Mouse (Mus musculus): ENCODE measurements at regions not wholly inside any gene's neighbourhood (a gene's known extent, or its start where the extent isn't known, plus 50 kb on each side); places are given as distances from the start of the nearest gene placed in this dataset.

DNA sequence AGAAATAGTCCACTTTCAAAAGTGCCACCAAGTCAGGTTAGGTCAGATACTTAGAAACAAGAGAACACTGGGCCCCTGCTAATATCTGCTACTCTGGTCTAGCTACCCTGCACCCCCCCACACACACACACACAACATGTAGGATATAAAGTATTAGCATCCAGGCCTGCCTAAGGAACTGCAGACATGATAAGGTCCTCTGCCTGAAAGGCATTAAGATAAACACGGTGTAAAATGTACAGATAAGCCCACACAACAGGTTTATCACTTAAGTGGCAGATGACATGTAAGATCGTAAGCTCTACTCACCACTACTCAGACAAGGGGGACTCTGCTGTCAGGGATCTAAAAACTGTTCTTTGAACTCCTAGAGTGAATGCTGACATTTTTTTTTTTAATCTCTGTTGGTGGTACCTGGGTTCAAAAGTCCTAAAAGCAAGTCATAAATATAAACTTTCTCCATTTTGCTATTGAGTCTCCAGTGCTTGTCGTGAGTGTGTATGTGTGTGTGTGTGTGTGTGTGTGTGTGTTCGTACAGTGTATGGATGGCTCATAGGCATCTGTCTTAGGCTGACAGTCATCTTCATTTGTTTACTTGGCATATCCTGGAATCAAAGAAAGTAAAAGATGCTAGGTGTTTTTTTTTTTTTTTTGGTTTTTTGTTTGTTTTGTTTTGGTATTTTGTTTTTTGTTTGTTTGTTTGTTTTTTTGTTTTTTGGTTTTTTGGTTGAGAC lies 52.2 kb downstream of the Gm9817 start:
- Histone ChIP-seq H3K27ac (ENCODE audit: control insufficient read depth, insufficient read depth, low read depth, low read length) (no peak overlapping the region), H3K27me3 (ENCODE audit: control insufficient read depth, insufficient read depth, low read length) (no peaks in the 10 kb centered on the region), H3K4me3 (ENCODE audit: control insufficient read depth, low read depth, low read length) (no peak overlapping the region), H3K4me1 (ENCODE audit: control insufficient read depth, insufficient read depth, low read length) (no peaks in the 10 kb centered on the region), H3K36me3 (ENCODE audit: control insufficient read depth, insufficient read depth, low read length) (no peaks in the 10 kb centered on the region)
- no peak for TF ChIP-seq POLR2A (IDR thresholded peaks at IDR 0.05; ENCODE audit: control insufficient read depth, low read depth, low read length)
- TF ChIP-seq CTCF (IDR thresholded peaks at IDR 0.05; ENCODE audit: control insufficient read depth, insufficient read depth, insufficient replicate concordance, low read depth, low read length): no peak

DNA sequence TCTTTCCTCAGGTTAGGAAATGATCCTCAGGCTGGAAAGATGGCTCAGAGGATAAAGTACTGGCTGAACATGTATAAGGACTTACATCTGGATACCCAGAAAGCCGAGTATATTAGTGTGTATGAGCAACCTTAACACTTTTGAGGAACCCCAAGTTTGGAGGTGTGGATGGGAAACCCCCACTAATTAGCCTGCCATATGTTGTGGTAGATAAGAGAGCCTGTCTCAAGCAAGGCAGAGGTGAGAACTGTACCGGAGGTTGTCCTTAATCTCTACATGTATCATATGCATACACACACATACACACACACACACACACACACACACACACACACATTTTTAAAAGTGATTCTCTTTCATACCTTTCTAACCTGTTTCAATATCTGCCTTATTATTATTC lies 62.1 kb downstream of the Gm9817 start:
- Histone ChIP-seq H3K4me1 (ENCODE audit: control insufficient read depth, insufficient read depth, low read length) (no peaks in the 10 kb centered on the region), H3K4me3 (ENCODE audit: control insufficient read depth, low read depth, low read length) (no peak overlapping the region)
- TF ChIP-seq CTCF (IDR thresholded peaks at IDR 0.05; ENCODE audit: control insufficient read depth, insufficient read depth, insufficient replicate concordance, low read depth, low read length): no peak
- TF ChIP-seq POLR2A (IDR thresholded peaks at IDR 0.05; ENCODE audit: control insufficient read depth, low read depth, low read length): no peak

DNA sequence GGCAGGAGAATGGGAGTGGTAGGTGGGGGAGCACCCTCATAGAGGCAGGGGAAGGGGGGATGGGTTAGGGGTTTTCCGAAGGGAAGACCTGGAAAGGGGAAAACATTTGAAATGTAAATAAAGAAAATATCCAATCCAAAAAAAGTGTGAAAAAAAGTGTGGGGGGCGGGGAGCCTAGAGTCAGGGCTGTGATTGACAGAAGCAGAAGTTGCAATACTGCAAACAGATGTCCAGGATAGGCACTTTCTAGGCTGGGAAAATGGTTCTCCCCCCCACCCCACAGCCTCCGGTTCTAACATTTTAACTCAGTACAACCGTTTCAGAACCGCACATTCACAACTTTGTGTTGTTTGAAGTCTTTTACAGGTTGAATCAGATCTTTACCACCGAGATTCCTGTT lies 66.6 kb downstream of the Gm9817 start:
- no peaks in the 10 kb centered on the region for H3K27me3 ChIP-seq (ENCODE audit: control insufficient read depth, insufficient read depth, low read length)
- no peak for TF ChIP-seq POLR2A (IDR thresholded peaks at IDR 0.05; ENCODE audit: control insufficient read depth, low read depth, low read length)
- TF ChIP-seq CTCF (IDR thresholded peaks at IDR 0.05; ENCODE audit: control insufficient read depth, insufficient read depth, insufficient replicate concordance, low read depth, low read length): no peak
- H3K4me3 ChIP-seq (ENCODE audit: control insufficient read depth, low read depth, low read length): no peak overlapping the region
- no peaks in the 10 kb centered on the region for H3K4me1 ChIP-seq (ENCODE audit: control insufficient read depth, insufficient read depth, low read length)
- H3K27ac ChIP-seq (ENCODE audit: control insufficient read depth, insufficient read depth, low read depth, low read length): no peak overlapping the region
- H3K36me3 ChIP-seq (ENCODE audit: control insufficient read depth, insufficient read depth, low read length): no peaks in the 10 kb centered on the region

More for the DNA sequence above, 62.1 kb downstream of the Gm9817 start:
- no peak overlapping the region for H3K27ac ChIP-seq (ENCODE audit: control insufficient read depth, insufficient read depth, low read depth, low read length)
- H3K36me3 ChIP-seq (ENCODE audit: control insufficient read depth, insufficient read depth, low read length): no peaks in the 10 kb centered on the region
- H3K27me3 ChIP-seq (ENCODE audit: control insufficient read depth, insufficient read depth, low read length): no peaks in the 10 kb centered on the region

DNA sequence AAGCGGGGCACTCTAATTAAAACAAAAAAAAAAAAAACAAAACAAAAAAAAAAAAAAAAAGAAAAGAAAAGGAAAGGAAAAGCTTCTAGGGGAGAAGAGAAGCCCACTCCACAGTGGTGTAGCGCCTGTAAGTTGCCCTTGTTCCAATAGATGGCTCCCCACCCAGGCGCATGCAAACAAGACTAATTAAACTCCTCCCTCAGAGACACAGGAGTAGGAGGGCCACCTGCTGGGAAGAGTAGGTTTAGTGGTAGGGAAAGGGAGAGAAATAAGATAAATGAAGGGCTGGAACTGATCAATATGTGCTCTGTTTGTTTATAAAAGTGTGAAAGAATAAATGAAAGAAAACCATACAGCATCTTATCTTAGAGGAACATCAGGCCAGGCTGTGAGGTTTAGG lies 77.7 kb downstream of the Gm9817 start:
- H3K27ac ChIP-seq (ENCODE audit: control insufficient read depth, insufficient read depth, low read depth, low read length): no peak overlapping the region
- H3K36me3 ChIP-seq (ENCODE audit: control insufficient read depth, insufficient read depth, low read length): no peaks in the 10 kb centered on the region
- no peaks in the 10 kb centered on the region for H3K27me3 ChIP-seq (ENCODE audit: control insufficient read depth, insufficient read depth, low read length)
- H3K4me3 ChIP-seq (ENCODE audit: control insufficient read depth, low read depth, low read length): no peak overlapping the region
- no peaks in the 10 kb centered on the region for H3K4me1 ChIP-seq (ENCODE audit: control insufficient read depth, insufficient read depth, low read length)
- TF ChIP-seq POLR2A (IDR thresholded peaks at IDR 0.05; ENCODE audit: control insufficient read depth, low read depth, low read length): no peak
- no peak for TF ChIP-seq CTCF (IDR thresholded peaks at IDR 0.05; ENCODE audit: control insufficient read depth, insufficient read depth, insufficient replicate concordance, low read depth, low read length)

DNA sequence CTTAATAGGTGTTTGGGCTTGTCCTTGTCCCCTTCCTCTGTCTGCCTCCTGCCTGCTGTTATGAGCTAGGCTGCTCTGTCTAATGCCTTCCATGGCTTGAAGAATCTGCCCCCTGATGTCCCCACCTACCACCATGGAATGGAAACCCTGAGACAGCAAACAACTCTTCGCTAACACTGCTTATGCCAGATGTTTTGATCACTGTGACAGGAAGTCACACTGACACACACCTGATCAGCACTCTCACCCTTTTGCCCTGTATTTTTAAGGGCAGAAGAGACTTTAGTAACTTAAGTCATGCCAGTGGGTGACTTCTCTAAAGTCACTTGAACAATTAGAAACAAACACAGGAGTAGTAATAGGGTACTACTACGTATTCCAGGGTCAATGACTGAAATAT lies 78.5 kb downstream of the Gm9817 start:
- H3K27ac ChIP-seq (ENCODE audit: control insufficient read depth, insufficient read depth, low read depth, low read length): no peak overlapping the region
- no peak for TF ChIP-seq CTCF (IDR thresholded peaks at IDR 0.05; ENCODE audit: control insufficient read depth, insufficient read depth, insufficient replicate concordance, low read depth, low read length)
- TF ChIP-seq POLR2A (IDR thresholded peaks at IDR 0.05; ENCODE audit: control insufficient read depth, low read depth, low read length): no peak
- no peaks in the 10 kb centered on the region for H3K27me3 ChIP-seq (ENCODE audit: control insufficient read depth, insufficient read depth, low read length)
- H3K4me3 ChIP-seq (ENCODE audit: control insufficient read depth, low read depth, low read length): no peak overlapping the region
- H3K36me3 ChIP-seq (ENCODE audit: control insufficient read depth, insufficient read depth, low read length): no peaks in the 10 kb centered on the region
- H3K4me1 ChIP-seq (ENCODE audit: control insufficient read depth, insufficient read depth, low read length): no peaks in the 10 kb centered on the region

DNA sequence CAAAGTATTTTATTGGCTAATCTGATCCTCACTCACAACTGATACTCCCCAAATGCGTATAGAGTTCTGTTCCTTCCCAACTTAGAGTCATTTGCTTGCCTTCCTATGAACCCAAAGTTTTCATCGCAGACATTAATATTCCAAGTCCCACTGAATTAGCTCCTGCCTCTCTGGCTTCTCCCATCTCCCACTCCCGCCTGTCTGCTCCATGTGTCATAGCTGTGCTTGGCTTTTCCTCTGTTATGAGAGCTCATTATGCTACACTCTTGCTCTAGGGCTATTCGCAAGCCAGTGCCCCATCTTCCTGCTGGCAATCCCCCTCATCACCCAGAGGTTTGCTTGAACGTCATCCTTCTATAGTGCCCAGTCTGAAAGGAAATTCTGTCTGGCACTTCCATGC lies 81.8 kb downstream of the Gm9817 start:
- Histone ChIP-seq H3K27me3 (ENCODE audit: control insufficient read depth, insufficient read depth, low read length) (no peaks in the 10 kb centered on the region), H3K27ac (ENCODE audit: control insufficient read depth, insufficient read depth, low read depth, low read length) (no peak overlapping the region), H3K4me3 (ENCODE audit: control insufficient read depth, low read depth, low read length) (no peak overlapping the region), H3K4me1 (ENCODE audit: control insufficient read depth, insufficient read depth, low read length) (no peaks in the 10 kb centered on the region), H3K36me3 (ENCODE audit: control insufficient read depth, insufficient read depth, low read length) (no peaks in the 10 kb centered on the region)
- TF ChIP-seq POLR2A (IDR thresholded peaks at IDR 0.05; ENCODE audit: control insufficient read depth, low read depth, low read length) (no peak), CTCF (IDR thresholded peaks at IDR 0.05; ENCODE audit: control insufficient read depth, insufficient read depth, insufficient replicate concordance, low read depth, low read length) (no peak)

DNA sequence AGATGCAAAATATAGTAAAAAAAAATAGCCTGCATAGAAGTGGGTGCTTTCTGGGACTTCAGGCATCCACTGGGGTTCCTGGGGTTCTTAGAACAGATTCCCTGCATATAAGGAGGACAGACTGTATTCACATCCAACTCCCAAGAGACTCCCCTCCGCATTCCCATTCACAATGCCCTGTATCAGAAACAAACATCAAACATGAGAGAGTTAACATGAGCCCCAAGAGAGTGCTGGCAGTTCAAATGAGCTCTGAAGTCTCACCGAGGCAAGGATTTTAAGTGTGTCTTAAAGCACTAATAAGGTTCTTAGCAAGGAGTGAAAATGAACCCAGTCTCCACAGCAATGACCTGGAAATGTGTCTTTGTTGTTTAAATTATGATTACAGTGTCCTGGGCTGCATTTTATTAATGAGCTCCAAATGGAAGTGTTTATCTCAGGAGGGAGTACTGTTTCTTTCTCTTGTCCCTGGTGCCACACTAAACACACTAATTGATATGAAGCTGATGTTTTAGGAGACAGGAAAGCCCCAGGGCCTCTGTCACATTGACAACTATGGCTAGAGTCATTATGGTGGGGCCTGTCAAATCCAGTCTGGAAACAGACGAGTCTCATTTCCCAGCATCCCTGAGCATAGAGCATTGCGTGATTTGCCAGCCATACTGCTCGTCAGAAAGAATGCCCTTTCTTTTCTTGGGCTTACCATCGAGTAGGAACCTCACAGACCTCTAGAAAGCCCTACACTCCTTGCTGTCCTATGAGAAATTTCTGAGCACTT lies 85.7 kb downstream of the Gm9817 start:
- H3K27me3 ChIP-seq (ENCODE audit: control insufficient read depth, insufficient read depth, low read length): no peaks in the 10 kb centered on the region
- TF ChIP-seq CTCF (IDR thresholded peaks at IDR 0.05; ENCODE audit: control insufficient read depth, insufficient read depth, insufficient replicate concordance, low read depth, low read length): no peak
- TF ChIP-seq POLR2A (IDR thresholded peaks at IDR 0.05; ENCODE audit: control insufficient read depth, low read depth, low read length): no peak

More for the DNA sequence above, 85.7 kb downstream of the Gm9817 start:
- Histone ChIP-seq H3K4me3 (ENCODE audit: control insufficient read depth, low read depth, low read length) (no peak overlapping the region), H3K4me1 (ENCODE audit: control insufficient read depth, insufficient read depth, low read length) (no peaks in the 10 kb centered on the region), H3K27ac (ENCODE audit: control insufficient read depth, insufficient read depth, low read depth, low read length) (no peak overlapping the region), H3K36me3 (ENCODE audit: control insufficient read depth, insufficient read depth, low read length) (no peaks in the 10 kb centered on the region)

Data from testis, adult 2 months (tissue).